Mouse (Mus musculus) lung, adult 2 months (tissue): ENCODE measurements around the gene Gabrr2.

Source experiments
- CTCF ChIP-seq: fragments of 200-500 bp; IDR thresholded peaks from 2 replicates; pipeline ENCODE4 v1.5.1; 2011; ENCODE audit warnings: mild to moderate bottlenecking, low read length, control low read depth; ENCODE audit not compliant: insufficient read depth
- POLR2A ChIP-seq: fragments of 200-500 bp; IDR thresholded peaks from 2 replicates; pipeline ENCODE4 v1.6.1; 2011; ENCODE audit warnings: low read depth, mild to moderate bottlenecking, control low read depth, low read length, borderline replicate concordance; ENCODE audit errors: extremely low read depth

GRCm38 (mm10) chr4:33109720-33110458 is 47.1 kb downstream of the Gabrr2 start:
- TF ChIP-seq CTCF (no peak), POLR2A (no peak)
